Mouse (Mus musculus): ENCODE data around the gene Sergef. TPM values are rescaled to one million over a fixed set of nuclear protein-coding genes. Genes with fewer than 3 reads are reported as not detected.

Gene Sergef
- polyA plus RNA-seq, 1 experiment from 2014 or later, result 32.6 TPM

DNA sequence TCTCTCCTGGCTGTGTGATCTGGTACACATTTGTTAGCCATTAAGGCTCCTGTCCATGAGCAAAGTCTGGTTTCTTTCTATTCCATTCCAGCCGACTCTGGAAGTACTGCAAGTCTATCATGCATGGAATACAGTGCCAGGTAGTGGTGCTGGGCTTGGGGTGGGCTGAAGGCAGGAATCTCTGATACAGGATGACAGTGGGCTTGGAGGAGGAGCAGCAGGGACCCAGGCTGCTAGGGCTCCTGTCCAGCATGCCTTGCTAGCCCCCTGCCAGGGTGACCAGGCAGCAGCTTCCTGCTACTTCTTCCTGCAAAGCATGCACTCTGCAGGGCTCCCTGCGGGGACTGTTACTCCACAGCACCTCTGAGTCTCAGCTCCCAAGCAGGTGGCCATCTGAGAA, 128.8 kb downstream of the Sergef start:
- H3K4me1 ChIP-seq (replicated peaks; ENCODE audit: control insufficient read depth, insufficient read depth, low read length), result peaks cover 34% of the 10 kb centered on the region
- H3K36me3 ChIP-seq (ENCODE audit: control insufficient read depth, insufficient read depth), result no peaks in the 10 kb centered on the region
- peak overlapping the region; percentile 89; the same call in 1 of the 2 replicates for H3K27ac ChIP-seq (ENCODE audit: low read length)
- H3K27me3 ChIP-seq (replicated peaks; ENCODE audit: control insufficient read depth, insufficient read depth, low read length), result no peaks in the 10 kb centered on the region
- WGBS, result 82% methylated on average over 2 of the region's 2 CpGs
- H3K9ac ChIP-seq (replicated peaks; ENCODE audit: low read depth, low read length), result no peak overlapping the region
- no peak for ATAC-seq
- H3K4me3 ChIP-seq (replicated peaks; ENCODE audit: low read length), result no peak overlapping the region
- no peaks in the 10 kb centered on the region for H3K9me3 ChIP-seq (ENCODE audit: control insufficient read depth, low read length)
- no peak overlapping the region for H3K4me2 ChIP-seq (ENCODE audit: low read length)

DNA sequence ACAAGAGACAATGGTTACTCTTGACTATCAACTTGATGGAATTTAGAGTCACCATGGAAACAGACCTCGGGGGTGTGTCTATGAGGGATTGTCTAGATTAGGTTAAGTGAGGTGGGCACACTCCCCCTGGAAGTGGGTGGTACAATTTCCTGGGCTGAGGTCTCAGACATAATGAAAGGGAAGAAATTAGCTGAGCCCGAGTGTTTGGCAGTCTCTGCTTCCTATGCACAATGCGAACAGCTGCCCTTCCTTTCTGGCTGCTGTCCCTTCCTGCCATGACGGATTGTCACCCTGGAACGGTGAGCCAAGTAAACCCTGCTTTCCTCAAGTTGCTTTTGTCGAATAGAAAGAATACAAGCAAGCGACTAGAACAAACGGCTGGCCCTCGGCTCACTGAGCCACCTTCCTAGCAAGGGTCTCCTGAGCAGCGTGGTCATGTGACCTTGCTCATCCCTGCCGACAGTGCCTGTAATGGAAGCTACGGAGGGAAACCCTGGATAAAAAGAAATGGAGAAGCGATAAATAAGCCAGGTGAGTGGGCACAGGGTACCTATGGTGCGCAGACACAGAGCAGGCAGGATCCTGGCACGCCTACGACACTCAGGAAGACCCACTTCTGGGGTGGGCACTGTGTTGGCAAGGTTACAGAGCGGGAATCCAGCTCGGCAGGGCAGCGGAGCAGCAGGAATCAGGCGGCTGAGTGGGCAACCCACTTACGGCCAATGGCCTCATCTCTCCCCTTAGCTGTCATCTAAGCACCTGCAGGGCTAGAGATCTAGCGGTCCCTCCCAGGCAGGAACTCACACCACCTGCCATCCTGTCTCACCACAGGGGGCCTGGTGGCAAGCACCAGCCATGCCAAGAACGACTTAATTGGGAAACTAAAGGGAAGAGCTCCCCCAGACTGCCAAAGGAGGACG, 130.0 kb downstream of the Sergef start:
- Histone ChIP-seq H3K27me3 (replicated peaks; ENCODE audit: control insufficient read depth, insufficient read depth, low read length) (no peaks in the 10 kb centered on the region), H3K4me2 (ENCODE audit: low read length) (peak overlapping the region; percentile 46), H3K9ac (replicated peaks; ENCODE audit: low read depth, low read length) (peak overlapping the region; percentile 53), H3K9me3 (ENCODE audit: control insufficient read depth, low read length) (no peaks in the 10 kb centered on the region), H3K4me3 (replicated peaks; ENCODE audit: low read length) (peak overlapping the region; percentile 8), H3K36me3 (ENCODE audit: control insufficient read depth, insufficient read depth) (no peaks in the 10 kb centered on the region), H3K4me1 (replicated peaks; ENCODE audit: control insufficient read depth, insufficient read depth, low read length) (peaks cover 32% of the 10 kb centered on the region), H3K27ac (ENCODE audit: low read length) (peak overlapping the region; percentile 89)
- WGBS, result 15% methylated on average over 24 of the region's 24 CpGs
- peak; percentile 90 for ATAC-seq

DNA sequence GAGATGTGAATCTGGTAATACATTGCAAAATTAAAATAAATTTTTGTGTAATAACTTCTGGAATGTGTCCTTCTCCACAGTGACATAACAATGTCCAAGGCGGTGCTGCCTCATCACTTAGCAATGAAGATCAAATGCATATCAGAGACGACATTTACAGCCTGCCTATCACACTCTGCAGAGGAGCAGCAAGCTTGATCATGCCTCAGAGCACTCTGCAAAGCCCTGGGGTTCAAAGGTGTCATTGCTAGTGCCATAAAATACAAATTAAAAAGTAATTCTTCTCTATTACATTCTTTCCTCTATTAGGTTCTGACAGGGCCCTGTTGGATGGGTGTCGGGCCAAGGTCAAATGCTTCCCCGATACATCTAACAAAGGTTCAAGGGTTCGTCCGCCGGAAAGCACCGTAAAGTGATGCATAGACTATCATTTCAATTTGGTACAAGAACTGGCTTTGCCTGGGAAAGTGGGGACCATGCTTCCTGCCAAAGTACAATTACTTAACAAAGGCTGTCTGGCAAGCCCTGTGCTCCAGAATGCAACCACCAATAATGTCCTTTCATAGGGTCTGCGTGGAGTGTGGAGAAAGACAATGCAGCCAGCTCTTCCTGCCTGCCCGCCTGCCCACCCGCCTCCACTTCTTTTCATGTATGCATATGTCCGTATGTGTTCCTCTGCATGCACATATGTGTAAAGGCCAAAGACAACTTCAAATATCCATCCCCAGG, 130.9 kb downstream of the Sergef start:
- Histone ChIP-seq H3K4me3 (replicated peaks; ENCODE audit: low read length) (no peak overlapping the region), H3K4me2 (ENCODE audit: low read length) (peak overlapping the region; percentile 46), H3K27ac (ENCODE audit: low read length) (peak overlapping the region; percentile 89), H3K4me1 (replicated peaks; ENCODE audit: control insufficient read depth, insufficient read depth, low read length) (peaks cover 34% of the 10 kb centered on the region), H3K27me3 (replicated peaks; ENCODE audit: control insufficient read depth, insufficient read depth, low read length) (no peaks in the 10 kb centered on the region), H3K9me3 (ENCODE audit: control insufficient read depth, low read length) (no peaks in the 10 kb centered on the region), H3K36me3 (ENCODE audit: control insufficient read depth, insufficient read depth) (no peaks in the 10 kb centered on the region), H3K9ac (replicated peaks; ENCODE audit: low read depth, low read length) (no peak overlapping the region)
- 21% methylated on average over 12 of the region's 12 CpGs for WGBS
- ATAC-seq, result peak; percentile 76

DNA sequence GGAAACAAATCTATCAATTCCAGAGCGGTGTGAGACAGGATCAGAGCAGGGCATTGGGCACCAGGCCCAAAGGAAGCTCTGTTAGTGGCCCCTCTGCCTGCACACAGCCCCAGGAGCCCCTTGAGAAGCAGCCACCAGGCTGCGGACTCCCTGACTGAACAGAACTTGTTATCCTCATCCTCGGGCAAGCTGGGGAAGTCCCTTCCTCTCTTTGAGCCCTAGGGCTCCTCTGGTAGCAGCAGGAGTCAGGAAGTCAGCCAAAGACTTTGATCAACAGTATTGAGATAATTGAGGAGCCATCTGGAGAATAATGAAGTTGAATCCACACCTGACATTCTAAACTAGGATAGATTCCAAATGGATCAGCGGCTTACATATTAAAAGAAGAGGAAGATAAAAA, 135.4 kb downstream of the Sergef start:
- H3K4me3 ChIP-seq (replicated peaks; ENCODE audit: low read length), result no peak overlapping the region
- H3K27me3 ChIP-seq (replicated peaks; ENCODE audit: control insufficient read depth, insufficient read depth, low read length), result no peaks in the 10 kb centered on the region
- H3K4me2 ChIP-seq (ENCODE audit: low read length), result no peak overlapping the region
- no peak for ATAC-seq
- peaks cover 11% of the 10 kb centered on the region for H3K4me1 ChIP-seq (replicated peaks; ENCODE audit: control insufficient read depth, insufficient read depth, low read length)
- H3K9ac ChIP-seq (replicated peaks; ENCODE audit: low read depth, low read length), result no peak overlapping the region
- H3K27ac ChIP-seq (ENCODE audit: low read length), result no peak overlapping the region
- no peaks in the 10 kb centered on the region for H3K36me3 ChIP-seq (ENCODE audit: control insufficient read depth, insufficient read depth)
- WGBS, result 51% methylated on average over 4 of the region's 4 CpGs
- no peaks in the 10 kb centered on the region for H3K9me3 ChIP-seq (ENCODE audit: control insufficient read depth, low read length)

DNA sequence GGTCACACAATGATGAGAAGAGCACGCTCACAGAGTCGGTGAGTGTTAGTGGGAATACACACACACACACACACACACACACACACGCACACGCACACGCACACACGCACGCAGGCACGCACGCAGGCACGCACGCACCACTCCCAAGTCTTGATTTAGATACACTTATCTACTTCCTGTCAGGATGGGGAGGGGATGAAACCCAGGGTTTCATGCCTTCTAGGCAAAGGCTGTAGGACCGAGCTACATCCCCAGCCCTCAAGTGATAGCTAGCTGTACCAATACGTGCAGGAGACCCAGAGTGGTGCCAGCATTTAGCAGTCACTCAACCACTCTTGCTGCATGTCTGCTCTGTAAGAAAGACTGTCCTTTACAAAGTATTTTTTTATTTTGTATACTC, 137.0 kb downstream of the Sergef start:
- H3K27me3 ChIP-seq (replicated peaks; ENCODE audit: control insufficient read depth, insufficient read depth, low read length), result no peaks in the 10 kb centered on the region
- WGBS, result 92% methylated on average over 13 of the region's 13 CpGs
- no peaks in the 10 kb centered on the region for H3K9me3 ChIP-seq (ENCODE audit: control insufficient read depth, low read length)
- no peak overlapping the region for H3K4me3 ChIP-seq (replicated peaks; ENCODE audit: low read length)
- no peak overlapping the region for H3K9ac ChIP-seq (replicated peaks; ENCODE audit: low read depth, low read length)
- no peak overlapping the region for H3K27ac ChIP-seq (ENCODE audit: low read length)
- no peaks in the 10 kb centered on the region for H3K36me3 ChIP-seq (ENCODE audit: control insufficient read depth, insufficient read depth)
- no peak for ATAC-seq
- H3K4me2 ChIP-seq (ENCODE audit: low read length), result no peak overlapping the region
- peaks cover 3% of the 10 kb centered on the region; the same call in 1 of the 2 replicates for H3K4me1 ChIP-seq (replicated peaks; ENCODE audit: control insufficient read depth, insufficient read depth, low read length)

DNA sequence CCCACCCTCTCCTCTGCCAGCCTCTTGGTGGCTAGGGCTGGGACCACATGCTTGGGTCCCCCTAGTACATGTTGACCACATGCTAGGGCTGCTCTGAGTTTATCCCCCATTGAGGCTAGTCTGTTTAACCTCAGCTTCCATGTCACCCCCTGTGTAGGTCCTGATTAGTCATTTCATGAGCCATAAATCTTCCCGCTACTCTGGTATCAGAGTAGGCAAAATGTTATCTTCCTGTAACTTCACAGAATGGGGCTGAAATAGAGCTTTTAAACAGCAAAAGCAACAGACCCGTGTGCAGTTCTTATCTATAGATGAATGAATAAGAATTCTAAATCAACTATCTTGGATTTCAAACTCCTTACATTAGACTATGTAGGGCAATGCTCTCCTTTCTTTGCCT, 138.1 kb downstream of the Sergef start:
- H3K27me3 ChIP-seq (replicated peaks; ENCODE audit: control insufficient read depth, insufficient read depth, low read length), result no peaks in the 10 kb centered on the region
- H3K27ac ChIP-seq (ENCODE audit: low read length), result no peak overlapping the region
- H3K36me3 ChIP-seq (ENCODE audit: control insufficient read depth, insufficient read depth), result no peaks in the 10 kb centered on the region
- no peaks in the 10 kb centered on the region for H3K9me3 ChIP-seq (ENCODE audit: control insufficient read depth, low read length)
- H3K4me2 ChIP-seq (ENCODE audit: low read length), result no peak overlapping the region
- H3K4me1 ChIP-seq (replicated peaks; ENCODE audit: control insufficient read depth, insufficient read depth, low read length), result peaks cover 3% of the 10 kb centered on the region; the same call in 1 of the 2 replicates
- H3K4me3 ChIP-seq (replicated peaks; ENCODE audit: low read length), result no peak overlapping the region
- WGBS, result 89% methylated on average over 2 of the region's 2 CpGs
- no peak overlapping the region for H3K9ac ChIP-seq (replicated peaks; ENCODE audit: low read depth, low read length)
- no peak for ATAC-seq

DNA sequence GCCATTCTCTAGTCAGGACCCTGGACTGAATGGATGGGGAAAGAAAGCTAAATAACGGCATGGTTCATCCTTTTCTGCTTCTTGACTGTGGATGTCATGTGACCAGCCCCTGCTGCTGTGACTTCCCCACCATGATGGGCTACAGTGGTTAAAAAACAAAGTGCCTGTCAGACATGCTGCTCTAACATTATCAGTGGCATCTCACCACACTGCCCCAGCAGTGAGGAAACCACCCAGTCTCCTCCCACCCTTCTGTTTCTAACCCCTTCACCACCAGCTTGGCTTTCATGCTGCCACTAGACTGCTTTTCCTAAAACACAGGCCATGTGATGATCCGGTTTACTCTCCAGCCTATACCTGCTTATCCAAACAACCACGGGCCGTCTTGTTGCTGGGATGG, 140.0 kb downstream of the Sergef start:
- Histone ChIP-seq H3K9ac (replicated peaks; ENCODE audit: low read depth, low read length) (no peak overlapping the region), H3K4me2 (ENCODE audit: low read length) (no peak overlapping the region), H3K36me3 (ENCODE audit: control insufficient read depth, insufficient read depth) (no peaks in the 10 kb centered on the region), H3K27me3 (replicated peaks; ENCODE audit: control insufficient read depth, insufficient read depth, low read length) (no peaks in the 10 kb centered on the region), H3K4me3 (replicated peaks; ENCODE audit: low read length) (no peak overlapping the region), H3K4me1 (replicated peaks; ENCODE audit: control insufficient read depth, insufficient read depth, low read length) (peaks cover 3% of the 10 kb centered on the region; the same call in 1 of the 2 replicates), H3K9me3 (ENCODE audit: control insufficient read depth, low read length) (no peaks in the 10 kb centered on the region), H3K27ac (ENCODE audit: low read length) (no peak overlapping the region)
- no peak for ATAC-seq
- WGBS, result 96% methylated on average over 4 of the region's 4 CpGs

DNA sequence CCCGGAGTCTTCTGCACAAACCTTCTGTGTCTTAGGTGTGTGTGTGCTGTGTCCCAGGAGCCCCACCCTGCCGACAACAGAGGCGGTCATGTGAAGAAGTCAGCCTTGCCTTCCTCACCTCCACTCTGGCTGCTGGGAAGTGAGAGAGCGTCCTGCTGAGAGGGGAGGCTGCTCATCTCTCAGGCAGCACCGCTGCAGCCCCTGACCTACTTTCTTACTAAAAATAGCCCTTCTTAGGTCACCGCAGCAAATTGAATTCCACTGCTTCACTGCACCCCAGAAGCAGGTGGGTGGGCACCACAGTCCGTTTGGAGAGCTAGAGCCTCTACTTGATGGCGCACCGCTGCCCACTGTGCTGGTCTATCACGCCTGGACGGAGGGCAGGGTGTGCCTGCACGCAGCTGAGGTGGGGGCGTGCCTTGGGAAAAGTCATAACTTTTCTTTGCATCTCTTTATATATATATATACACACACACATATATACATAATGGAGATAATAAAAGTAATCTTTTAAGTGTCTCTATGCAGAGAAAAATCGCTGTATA, 147.4 kb downstream of the Sergef start:
- no peaks in the 10 kb centered on the region for H3K27me3 ChIP-seq (replicated peaks; ENCODE audit: control insufficient read depth, insufficient read depth, low read length)
- no peak for ATAC-seq
- H3K9me3 ChIP-seq (ENCODE audit: control insufficient read depth, low read length), result no peaks in the 10 kb centered on the region
- no peak overlapping the region for H3K27ac ChIP-seq (ENCODE audit: low read length)
- no peak overlapping the region for H3K9ac ChIP-seq (replicated peaks; ENCODE audit: low read depth, low read length)
- no peaks in the 10 kb centered on the region for H3K36me3 ChIP-seq (ENCODE audit: control insufficient read depth, insufficient read depth)
- no peak overlapping the region for H3K4me3 ChIP-seq (replicated peaks; ENCODE audit: low read length)
- H3K4me1 ChIP-seq (replicated peaks; ENCODE audit: control insufficient read depth, insufficient read depth, low read length), result no peaks in the 10 kb centered on the region
- no peak overlapping the region for H3K4me2 ChIP-seq (ENCODE audit: low read length)
- 59% methylated on average over 14 of the region's 14 CpGs for WGBS

DNA sequence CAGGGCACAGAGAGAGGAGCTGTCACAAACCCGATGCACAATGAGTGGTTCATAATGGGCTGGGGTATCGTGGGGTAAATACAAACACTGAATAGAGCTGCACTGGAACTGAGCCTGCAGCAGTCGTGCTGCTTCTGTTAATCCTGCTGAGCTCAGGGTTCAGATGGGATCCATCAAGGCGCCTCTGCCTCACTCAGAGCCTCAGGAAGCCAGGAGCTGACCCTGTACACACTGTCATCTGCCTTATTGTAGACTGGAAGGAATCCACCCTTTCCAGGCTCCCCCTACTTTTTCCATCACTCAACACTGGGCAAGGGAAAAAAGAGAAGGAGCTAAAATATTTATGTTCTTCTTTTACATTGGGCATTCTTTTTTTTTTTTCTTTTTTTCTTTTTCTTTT, 152.3 kb downstream of the Sergef start:
- Histone ChIP-seq H3K4me3 (replicated peaks; ENCODE audit: low read length) (no peak overlapping the region), H3K27ac (ENCODE audit: low read length) (no peak overlapping the region), H3K9ac (replicated peaks; ENCODE audit: low read depth, low read length) (no peak overlapping the region; the same call in 1 of the 2 replicates), H3K36me3 (ENCODE audit: control insufficient read depth, insufficient read depth) (no peaks in the 10 kb centered on the region), H3K4me1 (replicated peaks; ENCODE audit: control insufficient read depth, insufficient read depth, low read length) (no peaks in the 10 kb centered on the region), H3K4me2 (ENCODE audit: low read length) (no peak overlapping the region), H3K27me3 (replicated peaks; ENCODE audit: control insufficient read depth, insufficient read depth, low read length) (no peaks in the 10 kb centered on the region), H3K9me3 (ENCODE audit: control insufficient read depth, low read length) (no peaks in the 10 kb centered on the region)
- WGBS, result 27% methylated on average over 4 of the region's 4 CpGs
- ATAC-seq, result no peak
